Mouse (Mus musculus) left cerebral cortex, adult 9 months (tissue): ENCODE results near the gene Leprot.

Experiments
- DNase-seq, 2 experiments: peaks; one replicate each; pipeline ENCODE4 v3.0.0; 2022; ENCODE audit warnings: low spot score in 2 of 2

Gene Leprot

DNA sequence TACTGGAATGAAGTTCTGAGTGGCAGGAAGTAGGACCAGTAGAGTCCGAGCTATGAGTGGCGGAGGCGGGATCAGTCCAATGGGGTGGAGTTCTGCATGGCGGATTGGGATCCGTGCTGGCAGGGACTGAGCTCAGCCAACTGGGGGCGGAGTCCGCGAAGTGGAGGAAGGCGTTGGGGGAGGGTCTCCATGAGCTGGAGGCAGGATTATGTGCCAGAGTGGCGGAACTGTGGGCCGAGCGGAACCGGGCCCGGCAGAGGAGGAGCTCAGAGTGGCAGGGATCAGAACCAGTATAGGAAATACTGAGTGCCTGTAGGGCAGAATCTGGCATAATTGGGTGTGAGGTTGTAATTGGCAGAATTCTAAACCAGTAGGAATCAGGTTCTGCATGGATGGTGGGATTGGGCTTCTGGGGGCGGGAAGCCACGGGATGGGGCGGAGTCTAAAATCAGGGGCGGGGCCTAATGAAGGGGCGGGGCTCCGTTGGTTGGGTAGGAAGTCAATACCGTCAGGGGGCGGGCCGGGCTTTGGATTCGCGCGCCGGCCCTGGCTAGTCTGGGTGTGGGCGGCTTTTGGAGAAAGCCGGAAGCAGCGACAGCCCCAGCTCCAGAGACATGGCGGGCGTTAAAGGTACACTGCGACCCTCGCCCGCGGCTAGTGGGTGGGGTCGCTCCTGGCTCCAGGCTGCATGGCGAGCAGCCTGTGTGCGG is at the start of gene Leprot:
Leprot (plus strand) TSS at position 523 of the 710 bp plus-strand sequence.
- peak; percentile 100 for DNase-seq

DNA sequence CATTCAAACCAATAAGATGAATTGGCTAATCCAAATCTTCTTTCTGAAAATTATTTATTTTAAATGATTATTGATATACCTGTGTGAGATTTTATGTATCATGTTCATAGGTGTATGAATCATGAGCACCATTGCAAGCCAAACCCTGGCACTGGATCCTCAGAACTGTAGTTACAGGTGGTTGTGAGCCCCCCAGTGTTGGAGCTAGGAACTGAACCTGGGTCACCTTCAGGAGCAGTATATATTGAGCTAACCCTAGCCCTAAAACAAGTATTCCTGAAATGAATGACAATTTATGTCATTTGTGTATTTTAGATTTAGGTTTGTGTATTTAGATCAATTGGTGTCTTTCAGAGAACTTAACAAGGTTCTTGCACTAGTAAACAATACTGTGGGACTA is 45.8 kb upstream of the Leprot start:
- DNase-seq, result no peak

DNA sequence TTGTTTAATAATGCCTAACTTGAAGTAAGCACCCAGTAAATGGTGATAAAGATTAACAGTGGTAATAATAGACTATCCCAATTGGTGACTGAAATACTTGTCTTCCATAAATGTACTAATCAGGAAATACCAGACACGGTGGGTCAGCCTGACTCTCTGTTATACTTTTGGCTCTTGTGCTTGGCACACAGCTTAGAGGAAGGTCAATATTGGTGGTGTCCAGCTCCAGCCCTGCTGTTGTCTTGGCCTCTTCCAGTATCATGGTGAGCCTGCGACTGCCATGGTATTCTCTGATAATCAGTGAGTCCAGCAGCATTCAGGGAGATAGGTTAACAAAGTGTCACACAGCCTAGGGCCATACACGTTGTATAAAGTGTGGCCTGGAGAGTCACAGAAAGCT is 43.9 kb upstream of the Leprot start:
- DNase-seq, result no peak

DNA sequence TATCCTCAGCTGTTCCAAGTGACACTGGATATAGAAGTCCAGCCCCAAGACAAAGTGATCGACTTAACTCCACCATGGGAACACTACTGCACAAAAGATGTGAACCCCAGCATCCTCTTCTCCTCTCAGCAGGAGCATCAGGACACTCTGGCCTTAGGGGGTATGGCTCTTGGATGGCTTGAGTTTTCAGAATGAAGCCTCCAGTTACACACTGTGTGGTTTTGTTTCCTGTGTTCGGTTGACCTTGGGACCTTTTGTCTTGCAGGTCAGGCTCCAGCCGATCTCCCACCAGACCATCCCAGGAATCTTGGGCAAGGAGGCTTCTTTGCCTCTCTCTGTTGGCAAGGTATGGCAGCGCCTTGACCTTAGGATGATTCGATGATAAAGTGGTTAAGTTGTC is 31.0 kb upstream of the Leprot start:
- DNase-seq, result no peak

DNA sequence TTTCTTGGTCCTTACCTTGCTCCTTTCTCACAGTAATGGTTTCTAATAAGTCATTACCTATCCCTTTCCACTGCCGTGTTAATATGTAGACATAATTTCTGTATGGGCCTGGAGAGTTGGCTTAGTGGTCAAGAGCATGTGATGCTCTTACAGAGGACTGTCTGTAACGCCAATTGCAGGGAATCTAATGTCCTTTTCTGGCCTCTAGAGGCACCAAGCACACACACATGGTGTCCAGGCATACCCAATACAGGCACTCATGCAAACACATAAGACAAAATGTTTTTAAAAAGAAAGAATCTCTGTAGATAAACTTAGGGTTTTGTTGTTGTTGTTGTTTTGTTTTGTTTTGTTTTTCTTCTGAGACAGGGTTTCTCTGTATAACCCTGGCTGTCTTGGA is 29.8 kb upstream of the Leprot start:
- DNase-seq, result no peak

DNA sequence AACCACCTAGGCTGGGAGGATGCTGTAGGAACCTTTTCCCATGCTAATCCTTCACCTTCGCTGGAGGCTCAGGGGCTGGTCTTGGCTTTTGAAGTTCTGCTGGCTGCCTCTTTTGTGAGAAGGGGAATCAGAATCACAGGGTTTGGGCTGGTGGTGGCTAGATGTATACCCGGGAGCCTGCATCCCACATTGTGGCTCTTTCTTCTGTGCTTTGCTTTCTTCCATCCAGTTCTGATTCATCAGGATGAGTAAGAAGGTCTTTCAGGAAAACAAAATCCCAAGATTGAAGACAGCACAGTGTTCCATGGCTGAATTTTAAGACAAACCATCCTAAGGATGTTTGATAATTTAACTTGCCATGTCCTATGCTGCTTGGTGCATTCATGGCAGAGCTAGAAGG is 27.3 kb upstream of the Leprot start:
- no peak for DNase-seq

DNA sequence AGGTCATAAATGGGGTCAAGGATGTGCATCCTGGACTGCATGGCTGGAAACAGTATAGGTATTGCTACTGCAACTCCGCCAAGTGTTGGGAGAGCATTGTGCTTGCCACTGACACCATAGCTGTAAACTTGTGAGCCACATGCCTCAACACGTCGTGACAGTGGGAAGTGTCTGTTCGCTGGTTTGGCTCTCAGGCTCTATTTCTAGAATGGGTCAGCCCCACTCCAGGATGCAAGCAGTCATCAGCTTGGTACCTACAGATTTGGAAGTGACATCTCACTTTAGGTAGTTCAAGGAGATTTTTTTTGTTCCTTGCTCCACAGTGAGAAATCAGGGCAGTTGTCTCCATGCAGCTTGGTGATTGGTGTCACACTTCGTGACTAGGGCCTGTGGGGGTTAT is 26.3 kb upstream of the Leprot start:
- DNase-seq, result no peak

DNA sequence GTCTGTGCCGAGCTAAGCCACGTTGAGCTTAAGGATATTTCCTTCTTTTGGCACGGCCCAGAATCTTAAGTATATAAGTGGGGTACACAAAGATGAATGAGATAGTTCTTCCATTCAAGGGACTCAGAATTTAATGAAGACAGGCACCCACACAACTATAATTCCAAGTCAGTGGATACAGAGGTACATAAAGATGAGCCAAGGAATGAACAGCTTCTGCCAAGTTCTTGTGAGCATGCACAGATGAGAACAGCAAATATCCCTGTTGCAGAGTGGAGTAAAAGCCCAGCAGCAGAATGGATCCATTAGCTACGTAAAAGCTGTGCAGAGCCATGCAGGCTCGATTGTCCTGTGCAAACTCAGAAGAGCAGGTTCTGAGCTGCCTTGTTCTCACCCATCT is 22.2 kb upstream of the Leprot start:
- DNase-seq, result no peak

DNA sequence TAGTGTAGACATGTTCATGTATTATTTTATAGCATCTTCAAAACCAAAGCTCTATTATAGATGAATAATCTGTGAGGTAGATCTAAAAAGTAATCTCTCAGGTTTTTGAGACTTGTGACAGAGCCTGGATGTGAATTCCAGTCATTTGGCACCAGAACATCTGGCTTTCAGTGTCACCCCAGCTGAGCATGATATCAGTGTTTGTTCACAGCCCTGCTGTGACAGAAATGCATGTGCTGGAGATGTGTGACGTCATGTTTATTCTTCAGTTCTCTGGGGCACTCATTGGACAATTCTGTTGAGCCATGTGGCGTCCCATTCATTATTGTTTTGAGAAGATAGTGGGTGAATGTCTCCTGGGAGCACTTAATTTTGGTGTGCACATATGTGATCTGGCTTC is 11.9 kb upstream of the Leprot start:
- no peak for DNase-seq

DNA sequence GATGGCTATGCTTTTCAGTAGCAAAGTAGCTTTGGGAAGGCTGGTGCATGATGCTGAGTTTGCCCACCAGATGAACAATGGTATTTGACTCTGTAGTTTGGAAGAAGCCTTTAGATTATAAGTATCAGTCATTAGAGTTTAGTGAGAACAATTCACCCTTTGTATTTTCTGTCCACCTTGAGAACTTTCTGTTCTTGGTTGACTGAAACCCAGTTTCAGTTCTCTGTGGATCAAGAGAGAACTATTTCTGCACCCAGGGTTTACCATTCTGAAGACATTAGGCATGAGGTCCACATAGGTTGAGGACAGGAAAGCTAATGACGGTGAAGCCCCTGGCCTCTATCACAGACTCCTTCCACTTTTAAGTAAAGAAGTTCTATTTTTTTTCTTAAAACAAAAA is 10.0 kb upstream of the Leprot start:
- DNase-seq, result no peak

DNA sequence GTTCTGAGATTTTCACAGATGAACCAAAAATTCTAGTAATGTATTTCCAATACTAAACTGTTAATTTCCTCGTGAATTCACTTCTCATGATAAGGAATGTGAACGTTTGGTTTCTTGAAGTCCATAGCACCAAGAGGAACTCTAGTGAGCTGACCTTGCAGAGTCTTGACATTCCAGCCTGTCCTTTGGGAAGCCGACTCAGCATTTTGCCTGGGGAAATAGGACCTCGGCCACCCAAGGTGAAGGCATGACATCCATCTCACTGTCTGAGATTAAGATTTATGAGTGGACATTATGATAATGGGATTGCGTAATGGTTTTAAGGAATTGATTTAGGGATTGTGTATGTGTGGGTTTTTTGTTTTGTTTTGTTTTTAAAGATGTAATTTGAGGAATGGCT is 6.9 kb upstream of the Leprot start:
- no peak for DNase-seq

DNA sequence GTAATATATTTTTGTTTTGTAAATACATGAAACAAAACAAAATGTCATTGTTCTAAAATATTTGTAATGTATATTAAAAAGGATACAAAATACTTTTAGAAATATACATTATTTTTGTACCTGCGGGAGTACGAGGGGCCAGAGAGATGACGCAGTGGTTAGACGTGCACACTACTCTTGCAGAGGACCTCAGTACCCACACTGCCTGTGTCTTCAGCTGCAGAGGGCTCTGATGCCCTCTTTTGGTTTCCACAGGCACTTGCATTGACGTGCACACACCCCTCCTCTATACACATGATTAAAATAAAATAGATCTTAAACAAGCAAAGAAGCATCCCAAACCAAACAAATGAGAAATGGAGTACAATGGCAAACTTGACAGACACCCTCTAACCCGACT is 4.8 kb upstream of the Leprot start:
- no peak for DNase-seq

DNA sequence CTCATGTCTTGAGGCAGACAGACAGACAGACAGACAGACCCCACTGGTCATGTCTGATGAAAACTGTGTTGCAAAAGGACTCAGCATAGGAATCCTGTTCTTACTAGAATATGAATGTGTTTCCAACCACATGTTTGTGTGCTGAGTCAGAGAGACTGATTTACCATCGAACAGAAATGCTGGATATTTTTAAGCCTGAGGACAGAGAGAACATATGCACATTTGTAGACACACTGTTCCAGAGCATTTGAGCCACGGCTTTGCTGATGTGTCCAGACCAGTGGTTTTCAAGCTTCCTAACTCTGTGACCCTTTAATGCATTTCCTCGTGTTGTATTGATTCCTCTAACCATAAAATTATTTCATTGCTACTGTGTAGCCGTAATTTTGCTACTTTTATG is 4.3 kb upstream of the Leprot start:
- DNase-seq, result peak in 1 of 2 experiments; percentile 46

DNA sequence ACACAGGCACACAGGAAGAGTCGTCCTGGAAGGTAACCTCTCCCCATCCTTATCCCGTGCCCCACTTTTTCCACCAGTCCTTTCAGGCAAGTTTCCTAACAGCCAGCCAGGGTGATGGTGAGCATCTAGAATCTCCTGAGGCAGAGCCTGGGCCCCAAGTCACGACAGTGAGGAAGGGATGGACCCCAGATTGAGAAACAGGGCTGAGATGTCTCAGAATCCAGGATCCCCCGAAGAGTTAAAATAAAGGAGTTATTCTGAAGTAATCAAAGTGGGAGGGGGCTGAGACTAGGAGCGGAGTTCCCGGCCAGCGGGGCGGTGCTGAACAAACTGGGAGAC is 692 bp upstream of the Leprot start:
- no peak for DNase-seq

DNA sequence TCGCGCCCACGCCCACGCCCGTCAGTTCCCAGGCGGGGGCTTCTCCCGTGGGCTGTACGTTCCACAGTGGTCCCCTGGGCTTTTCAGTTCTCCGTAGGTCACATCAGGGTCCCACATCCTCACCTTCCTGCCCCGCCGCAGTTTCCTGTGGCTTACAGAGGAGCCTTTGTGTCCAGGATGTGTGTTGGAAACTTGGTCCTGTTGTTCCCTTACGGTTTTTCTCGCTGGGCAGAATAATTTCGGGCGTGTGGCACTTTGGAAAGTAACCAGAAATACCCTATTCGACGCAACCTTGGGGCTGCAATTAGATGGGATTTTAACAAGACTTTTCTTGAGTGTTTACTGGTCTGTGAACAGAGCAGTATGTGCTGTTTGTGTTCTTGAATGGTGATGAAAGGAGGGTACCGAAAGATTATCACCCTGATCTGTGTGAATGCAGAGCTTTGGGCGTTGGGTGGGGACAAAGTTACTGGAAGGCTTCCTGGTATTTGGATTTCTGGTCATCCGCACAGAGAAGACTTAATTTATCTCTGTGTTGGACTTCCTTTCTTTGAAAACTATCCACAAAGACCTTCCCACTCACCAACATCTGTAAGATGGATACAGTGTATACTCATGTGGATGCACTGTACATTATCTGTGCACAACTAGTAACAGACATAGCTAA is 591 bp downstream of the Leprot start:
- DNase-seq, result no peak

DNA sequence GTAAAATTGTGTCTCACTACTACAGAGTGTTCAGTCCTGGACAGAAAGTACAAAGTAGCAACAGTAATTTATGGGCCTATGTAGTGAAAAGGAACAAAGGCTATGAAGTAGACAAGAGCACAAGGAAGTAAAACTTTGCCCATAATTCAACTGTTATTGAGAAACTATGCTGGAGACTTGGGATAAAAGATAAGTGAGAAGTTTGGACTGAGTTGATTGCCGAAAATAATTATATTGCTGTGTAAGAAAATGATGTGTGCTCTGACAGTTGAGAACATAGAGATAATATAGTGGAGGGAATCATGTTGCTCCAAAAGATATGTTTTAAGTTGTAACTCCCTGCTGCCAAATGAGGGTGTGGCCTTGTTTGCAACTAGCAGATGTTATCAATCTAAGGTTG is 1.2 kb downstream of the Leprot start:
- no peak for DNase-seq

DNA sequence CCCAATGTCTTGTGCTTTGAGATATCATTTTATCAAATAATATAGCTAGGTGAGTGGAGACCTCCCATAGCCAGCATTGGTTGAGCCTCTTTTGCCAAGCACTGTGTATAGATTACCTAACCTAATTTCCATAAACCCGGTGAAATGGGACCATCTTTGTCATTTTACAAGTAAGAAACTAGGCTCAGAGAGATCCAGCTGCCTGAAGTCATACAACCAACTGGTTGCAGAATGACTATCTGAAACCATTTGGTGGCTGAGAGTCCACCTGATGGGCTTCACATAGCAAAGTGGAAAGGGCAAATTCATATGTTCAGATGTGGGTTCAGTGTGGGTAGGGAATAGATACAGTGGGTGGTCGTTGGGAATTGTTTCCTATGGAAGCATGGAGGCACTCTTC is 3.4 kb downstream of the Leprot start:
- DNase-seq, result no peak

DNA sequence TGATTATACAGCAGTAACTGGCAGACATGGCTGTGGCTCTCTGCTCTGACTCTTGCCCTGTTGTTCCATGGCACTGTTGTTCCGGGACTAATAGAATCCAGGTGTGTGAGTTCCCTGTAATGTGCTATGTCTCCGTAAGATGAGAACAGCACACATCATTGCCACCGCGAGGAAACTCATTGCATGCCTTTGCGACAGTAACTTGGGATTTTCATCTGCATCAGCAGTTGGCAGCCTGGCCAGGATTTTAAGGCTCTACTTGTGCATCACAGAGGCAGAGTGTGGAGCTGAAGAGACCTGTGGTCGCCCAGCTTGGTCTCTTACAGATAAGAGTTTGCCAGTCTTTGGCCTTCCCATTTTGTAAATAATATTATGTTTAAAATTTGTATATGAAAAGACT is 6.7 kb downstream of the Leprot start:
- no peak for DNase-seq

DNA sequence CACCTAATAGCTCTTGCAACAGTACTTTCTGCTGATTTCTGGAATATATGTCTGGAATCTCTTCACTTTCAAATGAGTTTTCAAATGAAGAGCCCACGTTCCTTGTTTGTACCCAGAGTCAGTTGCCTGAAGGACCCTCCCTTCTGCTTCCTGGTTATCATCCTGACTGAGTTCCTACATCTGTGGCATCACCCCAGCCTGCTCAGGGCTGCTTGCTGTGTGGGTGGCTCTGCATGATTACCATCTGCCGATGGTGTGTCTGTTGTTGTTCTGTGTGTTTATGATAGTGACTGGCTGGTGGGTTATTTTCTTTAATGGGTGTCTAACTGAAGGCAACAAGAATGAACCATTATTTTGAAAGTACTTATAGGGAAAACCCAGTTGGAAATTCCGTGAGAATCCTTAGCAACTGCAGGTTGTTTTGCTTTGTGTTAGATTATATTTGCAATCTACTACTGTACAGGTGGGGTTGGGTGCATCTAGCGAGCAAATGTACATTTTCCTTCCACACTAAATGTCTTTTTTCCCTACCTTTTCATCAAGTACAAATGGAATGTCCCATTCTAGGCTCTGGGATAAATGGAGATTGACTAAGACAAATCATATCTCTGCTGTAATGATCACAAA is 7.4 kb downstream of the Leprot start:
- no peak for DNase-seq

DNA sequence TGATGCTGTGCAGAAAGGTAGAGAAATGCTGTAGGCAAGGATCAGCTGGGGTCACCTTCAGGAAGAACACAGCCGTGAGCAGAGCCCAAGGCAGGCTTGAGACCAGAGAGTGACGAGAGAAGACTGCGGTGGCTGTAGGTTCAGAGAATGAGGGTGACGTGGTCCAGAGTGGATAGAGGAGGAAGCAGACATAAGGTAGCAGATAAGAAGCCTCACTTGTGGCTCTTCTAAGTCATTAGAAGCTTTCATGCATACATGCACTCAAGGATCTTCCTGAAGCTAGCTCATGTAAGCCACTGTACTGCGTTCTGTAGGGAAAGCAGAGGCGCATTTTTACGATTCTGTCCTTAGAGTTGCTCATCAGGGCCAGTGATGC is 7.9 kb downstream of the Leprot start:
- no peak for DNase-seq

DNA sequence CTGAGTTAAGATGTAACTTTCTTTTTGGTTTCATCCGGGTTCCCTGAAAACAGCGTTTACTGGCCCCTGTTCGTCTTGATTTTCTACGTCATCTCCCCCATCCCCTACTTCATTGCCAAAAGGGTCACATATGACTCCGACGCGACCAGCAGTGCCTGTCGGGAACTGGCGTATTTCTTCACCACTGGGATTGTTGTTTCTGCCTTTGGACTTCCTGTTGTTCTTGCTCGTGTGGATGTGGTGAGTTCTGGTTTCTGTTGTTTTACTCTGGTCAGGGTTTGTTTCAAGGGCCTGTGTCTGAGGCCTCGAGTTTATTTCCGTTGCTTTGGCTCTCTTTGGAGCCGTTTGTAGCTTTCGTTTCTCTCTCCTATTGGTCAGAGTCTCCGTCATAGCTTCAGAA is 8.5 kb downstream of the Leprot start:
- DNase-seq, result no peak

DNA sequence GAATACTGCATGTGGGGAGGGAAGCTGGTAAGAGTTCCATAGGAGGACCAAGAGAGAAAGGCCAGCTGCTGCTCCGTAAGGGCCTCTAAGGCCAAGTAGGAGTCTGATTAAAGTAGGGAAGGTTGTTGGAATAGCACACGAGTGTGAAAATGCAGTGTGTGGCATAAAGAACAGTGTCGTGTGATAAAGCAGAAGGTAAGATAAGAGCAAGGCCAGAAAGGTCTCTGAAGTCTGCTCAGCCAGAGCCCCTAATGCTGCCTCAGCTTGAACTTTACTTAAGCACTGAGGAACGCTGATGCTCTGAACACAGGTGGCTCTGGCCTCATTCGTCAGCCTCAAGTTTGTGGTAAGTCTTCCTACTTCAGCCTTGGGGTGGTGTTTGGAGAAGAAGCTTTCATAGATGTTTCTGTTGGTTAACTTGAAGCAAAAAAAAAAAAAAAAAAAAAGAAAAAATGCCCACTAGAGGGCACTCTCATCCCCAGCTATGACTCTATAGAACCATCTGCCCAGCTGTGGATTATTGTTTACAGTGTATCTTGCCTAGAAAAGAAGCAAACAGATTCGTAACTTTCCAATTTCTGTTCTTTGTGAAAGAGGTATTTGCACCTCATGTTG is 9.5 kb downstream of the Leprot start:
- no peak for DNase-seq

DNA sequence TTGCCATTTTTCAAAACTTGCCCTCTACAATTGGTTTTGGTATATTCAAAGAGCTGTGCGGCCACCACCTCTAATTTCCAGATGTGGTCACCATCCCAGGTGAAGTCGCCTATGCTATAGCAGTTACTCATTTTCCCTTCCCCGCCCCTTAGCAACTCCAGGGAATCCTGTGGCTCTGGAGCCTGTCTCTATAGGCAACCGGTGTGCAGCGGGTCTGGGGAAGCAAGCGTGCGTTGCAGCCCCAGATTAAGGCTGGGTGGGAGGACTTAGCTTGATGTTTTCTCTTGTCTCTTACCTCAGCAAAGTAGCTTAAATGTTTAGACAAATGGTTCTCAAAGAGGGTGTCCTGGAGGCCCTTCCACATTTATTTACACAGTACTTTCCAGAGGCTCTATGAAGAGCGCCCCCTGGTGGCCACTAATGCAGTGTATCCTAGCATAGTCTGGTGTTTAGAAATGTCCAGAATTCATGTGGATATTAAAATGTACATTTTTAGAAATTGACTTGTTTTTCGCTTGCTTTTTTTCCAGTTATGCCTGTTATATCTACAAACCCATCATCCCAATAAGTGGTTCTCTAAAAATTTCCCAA is 16.7 kb downstream of the Leprot start:
- DNase-seq, result peak in 1 of 2 experiments; percentile 37
